Mouse (Mus musculus) embryo, embryonic 11 days (tissue): ENCODE measurements around the gene Ddx6.
A peak's percentile ranks its signal among the peaks of the same experiment; 100 is the strongest.

Source experiments
- DNase-seq: peaks from one replicate; pipeline ENCODE4 v3.0.0-alpha.2; 2015

Gene Ddx6

GRCm38 (mm10) chr9:44644186-44644585 is 39.5 kb downstream of the Ddx6 start:
- no peak for DNase-seq

DNA sequence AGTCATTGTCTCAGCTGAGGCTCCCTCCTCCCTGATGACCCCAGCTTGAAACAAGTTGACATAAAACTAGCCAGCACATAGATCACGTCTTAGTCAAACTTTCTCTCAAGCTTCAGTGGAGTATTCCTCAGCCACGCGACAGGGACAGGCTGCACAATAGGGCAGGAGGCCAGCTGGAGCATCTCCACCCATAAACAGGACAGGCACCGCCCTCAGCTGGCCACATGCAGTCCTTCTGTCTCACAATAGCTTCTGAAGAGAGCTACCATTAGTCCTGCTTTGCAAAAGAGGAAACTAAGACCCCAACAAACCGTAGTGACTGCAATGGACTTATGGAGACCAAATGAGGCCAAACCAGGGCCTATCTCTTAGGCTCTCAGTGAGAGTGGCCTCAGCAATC is 40.8 kb downstream of the Ddx6 start:
- no peak for DNase-seq

DNA sequence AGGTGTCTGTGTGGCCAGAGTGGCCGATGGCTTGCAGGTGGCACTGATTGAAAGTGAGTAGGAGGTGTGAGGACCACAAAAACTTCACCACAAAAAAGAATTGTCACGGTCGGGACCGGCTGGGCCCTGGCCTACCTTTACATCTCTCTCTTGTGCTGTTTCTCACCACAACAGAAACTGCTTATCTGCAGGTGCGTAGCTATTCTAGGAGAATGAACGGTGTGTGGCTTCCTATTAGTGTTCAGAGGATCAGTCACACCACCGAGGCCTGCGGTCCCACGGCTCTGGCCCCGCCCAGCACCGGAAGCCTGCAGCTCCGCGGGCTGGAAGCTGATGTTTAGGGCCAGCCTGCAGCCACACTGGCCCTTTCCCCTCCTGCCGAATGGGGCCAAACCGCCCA is 41.2 kb downstream of the Ddx6 start:
- DNase-seq = no peak

- DNase-seq = no peak
Observed at GRCm38 (mm10) chr9:44646366-44646765, 41.7 kb downstream of the Ddx6 start.

DNA sequence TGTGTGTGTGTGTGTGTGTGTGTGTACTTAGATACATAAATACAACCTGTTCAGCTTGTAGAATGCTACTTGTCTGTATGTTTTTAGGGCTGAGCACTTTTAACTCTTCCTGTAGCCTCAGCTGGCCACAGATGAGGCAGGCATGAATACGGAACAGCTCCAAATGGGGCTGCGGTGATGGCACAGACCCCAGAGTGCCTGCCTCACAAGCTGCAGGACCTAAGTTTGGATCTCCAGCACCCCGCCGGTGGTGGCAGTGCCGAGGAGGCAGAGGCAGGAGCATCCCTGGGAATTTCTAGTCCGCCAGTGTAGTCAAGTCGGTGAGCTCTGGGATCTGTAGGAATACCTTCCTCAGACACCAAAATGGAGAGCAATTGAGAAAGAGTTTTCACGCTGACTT is 42.3 kb downstream of the Ddx6 start:
- DNase-seq = no peak

- no peak for DNase-seq
Observed at GRCm38 (mm10) chr9:44647656-44648055, 43.0 kb downstream of the Ddx6 start.

DNA sequence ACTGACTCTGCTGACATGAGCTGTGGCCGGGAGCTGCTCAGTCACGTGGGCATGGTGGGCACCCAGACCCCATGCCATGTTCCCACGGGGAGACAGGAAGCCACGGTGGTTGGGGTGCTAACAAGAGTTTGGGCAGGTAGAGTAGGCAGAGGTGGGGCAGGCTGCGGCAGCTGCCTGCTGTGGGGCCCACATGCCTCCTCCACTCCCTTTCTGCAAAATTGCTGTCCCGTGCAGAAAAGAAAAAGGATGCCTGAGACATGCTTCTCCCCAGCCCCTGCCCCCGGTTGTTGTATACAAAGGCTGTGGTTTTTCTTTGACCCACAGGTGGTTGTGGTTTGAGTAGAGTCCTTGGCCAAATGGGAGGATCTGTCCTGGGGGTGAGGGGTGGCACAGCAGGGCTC is 44.2 kb downstream of the Ddx6 start:
- DNase-seq = no peak

DNA sequence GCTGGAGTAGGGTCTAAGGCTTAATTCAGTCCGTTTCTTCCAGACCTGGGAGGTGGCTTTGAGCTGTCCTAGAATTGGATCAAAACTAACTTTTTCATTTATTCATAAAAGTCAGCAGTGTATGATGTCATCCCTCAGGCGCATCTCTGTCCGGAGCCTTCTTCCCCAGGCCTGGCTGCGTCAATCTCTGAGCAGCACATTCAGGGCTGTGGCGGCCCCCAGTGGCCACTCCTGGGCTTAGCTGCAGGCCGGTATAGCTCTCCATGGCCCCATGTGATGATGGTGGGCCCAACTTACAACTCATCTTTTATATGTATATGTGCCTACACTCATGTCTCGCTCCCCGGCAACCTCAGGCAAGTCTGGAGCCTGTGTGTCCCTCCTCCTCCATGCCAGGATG is 47.3 kb downstream of the Ddx6 start:
- peak; percentile 78 for DNase-seq

- DNase-seq = no peak
Observed at GRCm38 (mm10) chr9:44653896-44654295, 49.2 kb downstream of the Ddx6 start.

- DNase-seq = peak; percentile 90
Observed at GRCm38 (mm10) chr9:44655098-44656066, 50.7 kb downstream of the Ddx6 start.

DNA sequence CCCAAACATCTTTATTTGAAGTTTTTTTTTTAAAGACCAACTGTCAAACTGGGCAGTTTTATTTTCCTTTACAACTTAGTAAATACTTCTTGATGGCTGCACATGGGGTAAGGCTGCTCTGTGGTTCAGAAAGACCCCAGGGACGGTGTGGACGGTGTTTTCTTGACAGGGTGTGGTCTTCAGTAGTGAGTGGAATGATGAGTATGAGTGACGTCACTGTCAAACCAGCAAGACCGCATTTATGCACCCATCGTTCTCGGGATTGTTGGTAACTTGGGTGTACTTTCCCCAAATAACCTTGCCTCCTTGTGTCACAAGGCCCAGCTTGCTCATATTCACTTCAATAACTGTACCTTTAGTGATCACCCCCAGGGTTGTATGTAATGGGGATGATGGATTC is 59.0 kb downstream of the Ddx6 start:
- no peak for DNase-seq

GRCm38 (mm10) chr9:44671416-44671815 is 66.7 kb downstream of the Ddx6 start:
- DNase-seq = no peak

DNA sequence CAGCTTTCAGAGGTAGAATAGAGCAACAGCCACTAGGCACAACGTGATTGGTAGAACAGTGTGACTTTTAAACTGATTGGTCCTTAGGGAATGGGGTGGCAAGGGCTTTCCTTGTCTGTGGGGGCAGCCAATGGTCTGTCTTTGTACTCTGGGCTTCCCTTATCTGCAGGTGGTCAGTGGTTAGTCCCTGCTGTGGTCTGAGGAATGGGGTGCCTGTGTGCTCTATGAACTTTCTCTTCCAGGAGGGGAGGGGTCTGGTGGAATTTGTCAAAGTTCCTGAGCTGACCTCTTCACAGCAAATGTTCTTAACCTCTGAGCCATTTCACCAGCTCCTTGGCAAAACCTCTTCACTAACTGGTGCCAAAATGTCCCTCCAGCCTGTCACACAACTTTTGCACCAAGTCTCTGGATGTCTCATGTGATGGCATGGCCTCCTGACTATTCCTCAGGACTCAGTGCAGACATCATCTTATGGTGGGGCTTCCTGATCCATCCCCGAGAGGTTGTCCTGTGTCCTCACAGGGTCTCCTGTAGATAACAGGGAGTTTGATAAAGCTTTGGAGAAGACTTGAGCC is 67.7 kb downstream of the Ddx6 start:
- no peak for DNase-seq

DNA sequence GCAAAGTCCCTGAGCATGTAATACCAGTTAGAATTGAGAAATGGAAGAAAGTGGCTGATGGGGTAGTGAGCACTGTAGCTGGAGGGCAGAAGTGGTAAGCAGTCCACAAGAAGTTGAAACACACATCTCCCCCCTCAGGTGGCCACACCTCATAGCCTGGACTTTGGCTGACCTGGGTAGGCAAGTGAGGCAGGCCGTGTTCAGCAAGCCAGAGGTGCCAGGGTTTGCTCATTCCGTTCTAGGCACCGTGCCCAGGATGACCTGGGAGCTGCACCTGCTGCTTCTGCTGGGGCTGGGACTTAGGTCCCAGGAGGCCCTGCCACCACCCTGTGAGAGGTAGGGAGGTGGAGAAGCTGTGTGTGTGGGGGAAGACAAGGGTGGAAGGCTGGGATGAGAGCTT is 68.3 kb downstream of the Ddx6 start, which contains the start of gene Treh:
Gene Treh (plus strand): TSS at position 229 of the 400 bp plus-strand sequence.
- DNase-seq = no peak

DNA sequence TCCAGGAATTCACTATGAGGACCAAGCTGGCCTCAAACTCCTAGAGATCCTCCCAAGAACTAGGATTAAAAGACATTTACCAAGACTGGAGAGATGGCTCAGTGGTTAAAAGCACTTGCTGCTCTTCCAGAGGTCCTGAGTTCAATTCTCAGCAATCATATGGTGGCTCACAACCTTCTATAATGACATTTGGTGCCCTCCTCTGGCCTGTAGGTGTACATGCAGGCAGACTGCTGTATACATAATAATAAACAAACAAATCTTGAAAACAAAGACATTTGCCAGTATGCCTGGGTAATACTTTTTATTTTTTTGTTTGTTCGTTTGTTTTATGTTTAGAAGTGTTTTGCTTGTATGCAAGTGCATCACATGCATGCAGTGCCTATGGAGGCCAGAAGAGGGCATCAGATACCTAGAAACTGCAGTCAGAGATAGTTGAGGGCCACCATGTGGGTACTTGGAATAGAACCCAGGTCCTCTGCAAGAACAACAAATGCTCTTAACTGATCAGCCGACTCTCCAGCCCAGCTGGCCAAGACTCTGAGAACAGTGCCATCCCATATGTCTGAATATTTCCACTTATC is 73.7 kb downstream of the Ddx6 start:
- DNase-seq = no peak

GRCm38 (mm10) chr9:44679565-44679964 is 74.9 kb downstream of the Ddx6 start:
- DNase-seq = no peak

DNA sequence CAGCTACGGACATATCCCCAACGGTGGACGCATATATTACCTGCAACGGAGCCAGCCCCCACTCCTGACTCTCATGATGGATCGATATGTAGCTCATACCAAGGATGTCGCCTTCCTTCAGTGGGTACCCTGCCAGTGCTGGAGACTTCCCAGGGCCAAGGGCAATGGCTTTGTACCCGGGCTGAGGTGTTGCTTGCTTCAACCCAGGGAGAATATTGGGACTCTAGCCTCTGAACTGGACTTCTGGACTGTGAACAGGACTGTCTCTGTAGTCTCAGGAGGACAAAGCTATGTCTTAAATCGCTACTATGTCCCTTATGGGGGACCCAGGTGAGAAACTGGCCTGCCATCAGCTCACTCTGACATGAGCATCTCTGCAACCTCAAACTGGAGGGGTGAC is 78.4 kb downstream of the Ddx6 start:
- DNase-seq = no peak

GRCm38 (mm10) chr9:44685346-44686330 is 80.9 kb downstream of the Ddx6 start:
- DNase-seq = peak; percentile 81

GRCm38 (mm10) chr9:44686638-44687037 is 81.9 kb downstream of the Ddx6 start:
- peak; percentile 48 for DNase-seq

DNA sequence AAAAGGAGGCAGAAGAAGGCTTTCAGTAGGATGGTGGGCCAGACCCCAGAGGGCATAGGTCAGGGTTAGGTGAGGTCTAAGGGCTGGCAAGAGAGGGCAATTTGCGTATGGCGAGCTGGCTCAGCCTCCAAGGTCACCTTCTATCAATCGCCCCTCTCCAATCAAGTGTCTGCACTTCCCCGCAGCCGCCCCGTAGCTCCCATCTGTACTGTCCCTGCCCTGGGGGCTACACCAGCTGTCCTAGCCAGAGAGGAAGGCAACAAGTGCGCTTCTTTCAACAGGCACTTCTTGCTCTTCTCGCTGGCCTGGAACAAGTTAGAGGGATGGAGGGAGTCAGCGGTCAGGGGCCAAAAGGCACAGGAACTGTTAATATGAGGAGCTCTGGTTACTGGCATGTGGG is 83.3 kb downstream of the Ddx6 start:
- no peak for DNase-seq
